Mouse (Mus musculus) lung, postnatal 4 days (tissue): ENCODE measurements around the gene Mrps33.

ENCODE experiments used
- DNase-seq, 2 experiments: peaks; one replicate each; pipeline ENCODE4 v3.0.0; 2021

Mrps33 gene

GRCm38 (mm10) chr6:39810612-39811116 is at the start of gene Mrps33:
Mrps33 (minus strand) TSS chr6:39810988.
- peak; percentile 96 to 97 for DNase-seq

GRCm38 (mm10) chr6:39849667-39850066 is 38.9 kb upstream of the Mrps33 start:
- DNase-seq: no peak

GRCm38 (mm10) chr6:39848766-39849165 is 38.0 kb upstream of the Mrps33 start:
- no peak for DNase-seq

GRCm38 (mm10) chr6:39847538-39847937 is 36.8 kb upstream of the Mrps33 start:
- no peak for DNase-seq

- DNase-seq: no peak
Measured at GRCm38 (mm10) chr6:39843698-39844342, 33.0 kb upstream of the Mrps33 start.

- DNase-seq: no peak
Measured at GRCm38 (mm10) chr6:39828736-39829135, 17.9 kb upstream of the Mrps33 start.

- DNase-seq: no peak
Measured at GRCm38 (mm10) chr6:39821241-39821640, 10.5 kb upstream of the Mrps33 start.

GRCm38 (mm10) chr6:39818922-39819321 is 8.1 kb upstream of the Mrps33 start:
- DNase-seq: no peak

- DNase-seq: no peak
Measured at GRCm38 (mm10) chr6:39808511-39808910, 2.3 kb downstream of the Mrps33 start.

GRCm38 (mm10) chr6:39807050-39807560 is 3.7 kb downstream of the Mrps33 start:
- no peak for DNase-seq

- DNase-seq: no peak
Measured at GRCm38 (mm10) chr6:39806336-39806735, 4.5 kb downstream of the Mrps33 start.

GRCm38 (mm10) chr6:39805916-39806315 is 4.9 kb downstream of the Mrps33 start:
- no peak for DNase-seq

GRCm38 (mm10) chr6:39800977-39801376 is 9.8 kb downstream of the Mrps33 start:
- no peak for DNase-seq

- no peak for DNase-seq
Measured at GRCm38 (mm10) chr6:39797076-39797475, 13.7 kb downstream of the Mrps33 start.

- no peak for DNase-seq
Measured at GRCm38 (mm10) chr6:39796150-39796549, 14.6 kb downstream of the Mrps33 start.

- no peak for DNase-seq
Measured at GRCm38 (mm10) chr6:39791806-39792205, 19.0 kb downstream of the Mrps33 start.

- DNase-seq: no peak
Measured at GRCm38 (mm10) chr6:39788408-39788807, 22.4 kb downstream of the Mrps33 start.

- no peak for DNase-seq
Measured at GRCm38 (mm10) chr6:39787783-39788182, 23.0 kb downstream of the Mrps33 start.

GRCm38 (mm10) chr6:39785944-39786343 is 24.8 kb downstream of the Mrps33 start:
- DNase-seq: no peak

- peak; percentile 6 to 37 for DNase-seq
Measured at GRCm38 (mm10) chr6:39783521-39783920, 27.3 kb downstream of the Mrps33 start.

GRCm38 (mm10) chr6:39782618-39783017 is 28.2 kb downstream of the Mrps33 start:
- DNase-seq: peak in 1 of 2 experiments; percentile 18

GRCm38 (mm10) chr6:39781766-39782530 is 28.8 kb downstream of the Mrps33 start:
- peak in 1 of 2 experiments; percentile 43 for DNase-seq

- DNase-seq: peak in 1 of 2 experiments; percentile 33
Measured at GRCm38 (mm10) chr6:39780857-39781666, 29.7 kb downstream of the Mrps33 start.
